Mouse (Mus musculus) stomach, embryonic 16.5 days (tissue): Measurements from ENCODE around the gene Prkg1. TPM values are rescaled to one million over a fixed set of nuclear protein-coding genes. Genes with fewer than 3 reads are reported as not detected.

ENCODE experiments used
- ATAC-seq: fragments of 200-750 bp; cut with Nextera tagmentation; 2 replicates; pipeline ENCODE4 v1.8.0; 2017; ENCODE audit warnings: moderate number of reproducible peaks, moderate TSS enrichment; ENCODE audit not compliant: insufficient read depth, low FRiP score
- H3K27ac ChIP-seq: fragments of 300-500 bp; sonication (generic); 2 replicates; pipeline ENCODE4 v1.5.1; 2014; ENCODE audit warnings: low read length
- H3K27me3 ChIP-seq: fragments of 300-500 bp; sonication (generic); 2 replicates; pipeline ENCODE4 v1.6.1; 2014; ENCODE audit warnings: low read length, control low read depth, mixed read lengths; ENCODE audit not compliant: control insufficient read depth, insufficient read depth
- H3K36me3 ChIP-seq: fragments of 300-500 bp; sonication (generic); 2 replicates; pipeline ENCODE4 v1.6.1; 2014; ENCODE audit warnings: low read length; ENCODE audit not compliant: control insufficient read depth, insufficient read depth
- H3K4me1 ChIP-seq: fragments of 300-500 bp; sonication (generic); 2 replicates; pipeline ENCODE4 v1.6.1; 2014; ENCODE audit warnings: low read length, control low read depth, mixed read lengths; ENCODE audit not compliant: control insufficient read depth, insufficient read depth
- H3K4me2 ChIP-seq: fragments of 300-500 bp; sonication (generic); 2 replicates; pipeline ENCODE4 v1.6.1; 2014; ENCODE audit warnings: low read depth, low read length, mixed read lengths
- H3K4me3 ChIP-seq: fragments of 300-500 bp; sonication (generic); replicated peaks from 2 replicates; pipeline ENCODE4 v1.5.1; 2014; ENCODE audit warnings: mild to moderate bottlenecking, low read length
- H3K9ac ChIP-seq: fragments of 300-500 bp; sonication (generic); 2 replicates; pipeline ENCODE4 v1.6.1; 2014; ENCODE audit warnings: low read length
- H3K9me3 ChIP-seq: fragments of 300-500 bp; sonication (generic); replicated peaks from 2 replicates; pipeline ENCODE4 v1.6.1; 2016; ENCODE audit warnings: low read length, control low read depth; ENCODE audit not compliant: control insufficient read depth
- WGBS: fragments of 180-500 bp; shearing (Covaris S2); extraction: QIAGEN DNeasy Blood & Tissue Kit; methylation state at CpG from one replicate; pipeline ENCODE4 v1.1.7; 2014; 5-methylcytosine and 5-hydroxymethylcytosine counted together
- polyA plus RNA-seq: library from polyadenylated mRNA; unstranded; fragments of >200 nt; fragmentation: Nextera tagmentation; extraction: Ambion mirVana; gene quantifications from 2 replicates; pipeline ENCODE4 v1.2.1, GENCODE M21; 2015

Prkg1 gene
- polyA plus RNA-seq, 1 experiment from 2014 or later = 11.5 TPM

DNA sequence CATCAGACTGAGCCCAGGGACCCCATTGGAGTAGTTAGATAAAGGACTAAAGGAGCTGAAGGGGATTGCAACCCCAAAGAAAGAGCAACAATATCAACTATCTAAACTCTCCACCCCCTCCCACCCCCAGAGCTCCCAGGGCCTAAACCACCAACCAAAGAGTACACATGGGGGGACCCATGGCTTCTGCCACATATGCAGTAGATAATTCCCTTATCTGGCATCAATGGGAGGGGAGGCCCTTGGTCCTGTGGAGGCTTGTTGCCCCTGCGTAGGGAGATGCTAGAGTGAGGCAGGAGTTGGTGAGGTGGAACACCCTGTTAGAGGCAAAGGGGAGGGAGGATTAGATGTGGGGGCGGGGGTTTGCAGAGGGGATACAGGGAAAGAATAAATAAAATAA is 826.8 kb downstream of the Prkg1 start:
- H3K27me3 ChIP-seq = no peaks in the 10 kb centered on the region
- H3K9ac ChIP-seq = no peak overlapping the region
- H3K4me1 ChIP-seq = 0 out of 2 replicates have a peak, but pooled peaks cover 3% of the 10 kb centered on the region
- no peak overlapping the region for H3K4me3 ChIP-seq
- H3K27ac ChIP-seq = no peak overlapping the region
- H3K4me2 ChIP-seq = no peak overlapping the region
- H3K9me3 ChIP-seq = no peaks in the 10 kb centered on the region
- no peak for ATAC-seq
- H3K36me3 ChIP-seq = no peaks in the 10 kb centered on the region
- WGBS = 88% methylated on average over 2 of the region's 2 CpGs

DNA sequence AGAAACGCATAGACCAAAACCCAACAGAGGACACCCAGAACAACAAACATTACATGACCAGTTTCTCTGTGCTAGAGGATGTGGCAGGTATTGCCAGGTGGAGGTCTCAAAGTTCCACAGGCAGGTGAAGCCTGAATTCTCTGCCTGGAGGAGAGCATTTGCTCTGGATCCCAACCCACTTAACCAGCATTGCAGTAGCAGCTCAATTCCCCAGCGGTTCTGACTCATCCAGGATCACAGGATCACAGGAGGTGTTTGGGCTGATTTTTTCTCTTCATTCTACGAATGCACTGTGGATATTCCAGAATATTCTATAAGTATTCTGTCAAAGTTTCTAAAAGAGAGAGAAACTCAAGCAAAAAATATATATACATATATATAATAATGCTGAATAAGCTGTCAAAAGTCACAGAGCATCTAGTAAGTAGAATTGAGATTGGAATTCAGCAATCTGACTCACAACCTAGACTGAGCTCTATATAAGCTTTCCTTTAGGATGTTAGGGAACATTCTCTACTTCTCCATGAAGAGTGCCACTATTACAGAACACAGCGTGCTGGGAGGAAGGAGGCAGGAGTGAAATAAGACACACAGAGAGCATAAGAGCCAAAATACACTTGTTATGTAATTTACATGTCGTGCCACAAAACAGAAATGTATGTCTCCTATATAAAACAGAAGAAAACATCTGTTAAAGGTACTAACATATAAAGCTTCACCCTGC is 833.2 kb downstream of the Prkg1 start:
- Histone ChIP-seq H3K27me3 (no peaks in the 10 kb centered on the region), H3K9me3 (no peaks in the 10 kb centered on the region), H3K4me1 (no peaks in the 10 kb centered on the region), H3K36me3 (no peaks in the 10 kb centered on the region), H3K27ac (no peak overlapping the region), H3K9ac (no peak overlapping the region), H3K4me2 (no peak overlapping the region), H3K4me3 (no peak overlapping the region)
- 88% methylated on average over 5 of the region's 5 CpGs for WGBS
- ATAC-seq = no peak

DNA sequence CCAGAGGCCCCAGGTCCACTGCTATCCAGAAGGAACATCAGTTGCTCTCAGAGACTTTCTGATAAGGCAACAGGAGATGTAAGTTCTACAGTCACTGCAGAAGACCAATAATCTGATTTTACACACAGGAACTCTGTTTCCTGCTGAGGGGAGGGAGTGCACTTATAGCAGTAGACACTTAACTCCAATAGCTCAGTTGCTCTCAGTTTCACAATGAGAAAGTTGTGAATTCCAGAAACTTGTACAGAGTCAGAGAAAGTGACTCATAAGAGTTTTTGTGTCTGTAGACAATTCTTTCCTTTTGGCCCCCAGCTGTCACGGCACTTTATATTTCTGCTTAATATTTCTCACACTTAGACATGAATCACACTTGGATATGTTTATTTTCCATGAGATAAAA is 840.8 kb downstream of the Prkg1 start:
- no peaks in the 10 kb centered on the region for H3K9me3 ChIP-seq
- H3K36me3 ChIP-seq = no peaks in the 10 kb centered on the region
- no peak for ATAC-seq
- H3K27ac ChIP-seq = no peak overlapping the region
- no peak overlapping the region for H3K4me2 ChIP-seq
- H3K4me3 ChIP-seq = no peak overlapping the region
- no peaks in the 10 kb centered on the region for H3K4me1 ChIP-seq
- H3K9ac ChIP-seq = no peak overlapping the region
- WGBS = 81% methylated on average over 1 of the region's 1 CpGs
- H3K27me3 ChIP-seq = no peaks in the 10 kb centered on the region

DNA sequence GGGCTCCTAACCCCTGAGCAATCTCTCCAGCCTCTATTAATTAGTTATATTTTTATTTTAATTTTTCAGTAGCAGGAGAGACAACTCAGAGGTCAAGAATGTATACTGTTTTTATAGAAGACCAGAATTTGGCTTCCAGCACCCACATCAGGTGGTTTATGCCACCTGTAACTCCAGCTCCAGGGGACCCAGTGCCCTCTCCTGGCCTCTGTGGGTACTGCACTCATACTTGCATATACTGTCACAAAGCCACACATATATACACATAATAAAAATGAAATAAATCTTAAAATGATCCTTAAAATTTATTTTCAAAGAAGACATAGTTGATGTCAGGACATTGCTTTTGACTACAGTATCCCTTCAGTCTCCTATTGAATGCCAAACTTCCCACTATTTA is 862.5 kb downstream of the Prkg1 start:
- Histone ChIP-seq H3K9ac (no peak overlapping the region), H3K4me2 (no peak overlapping the region), H3K27ac (no peak overlapping the region), H3K36me3 (no peaks in the 10 kb centered on the region), H3K4me3 (no peak overlapping the region), H3K4me1 (no peaks in the 10 kb centered on the region), H3K27me3 (no peaks in the 10 kb centered on the region), H3K9me3 (no peaks in the 10 kb centered on the region)
- ATAC-seq = no peak

DNA sequence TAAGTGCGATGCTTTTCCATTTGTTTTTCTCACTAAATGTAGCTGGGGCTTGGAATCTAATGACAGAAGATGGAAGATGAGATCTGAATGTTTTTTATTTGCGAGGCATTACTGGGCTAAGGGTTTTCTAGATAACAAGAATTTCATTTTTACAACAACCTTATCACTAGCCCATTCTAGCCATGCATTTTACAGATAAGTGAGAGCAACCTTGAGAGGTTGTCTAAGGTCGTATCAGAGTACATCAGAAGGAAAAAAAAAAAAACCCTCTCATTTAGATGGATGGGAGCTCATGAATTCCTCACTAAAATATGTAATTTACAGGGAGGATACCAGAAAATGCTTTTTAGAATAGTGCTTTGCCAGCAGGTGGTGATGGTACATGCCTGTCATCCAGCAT is 863.8 kb downstream of the Prkg1 start:
- ATAC-seq = no peak
- Histone ChIP-seq H3K9me3 (no peaks in the 10 kb centered on the region), H3K4me2 (no peak overlapping the region), H3K4me3 (no peak overlapping the region), H3K27me3 (no peaks in the 10 kb centered on the region), H3K36me3 (no peaks in the 10 kb centered on the region), H3K9ac (no peak overlapping the region), H3K27ac (no peak overlapping the region), H3K4me1 (no peaks in the 10 kb centered on the region)
- 70% methylated on average over 3 of the region's 3 CpGs for WGBS

DNA sequence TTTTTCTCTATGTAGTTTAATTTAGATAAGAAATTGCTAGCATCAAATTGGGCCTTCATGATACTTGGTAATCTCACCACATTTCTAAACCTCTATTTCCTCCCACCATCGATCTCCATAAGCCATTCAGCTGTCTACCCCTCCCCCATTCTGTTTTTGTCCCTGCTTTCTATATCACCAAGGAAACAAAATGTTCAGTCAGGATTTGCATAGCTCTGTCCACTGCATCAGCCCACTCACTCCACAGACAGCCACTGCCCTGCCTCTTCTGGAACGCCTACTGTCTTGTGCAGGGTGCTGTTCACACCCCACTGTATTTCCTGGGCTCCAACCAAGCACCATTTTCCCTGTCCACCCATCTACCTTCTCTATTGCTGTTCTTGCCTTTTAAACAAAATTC is 874.5 kb downstream of the Prkg1 start:
- Histone ChIP-seq H3K9ac (no peak overlapping the region), H3K27ac (no peak overlapping the region), H3K4me2 (no peak overlapping the region), H3K27me3 (no peaks in the 10 kb centered on the region), H3K36me3 (no peaks in the 10 kb centered on the region), H3K4me1 (no peaks in the 10 kb centered on the region), H3K4me3 (no peak overlapping the region), H3K9me3 (no peaks in the 10 kb centered on the region)
- 73% methylated on average over 2 of the region's 2 CpGs for WGBS
- ATAC-seq = no peak

DNA sequence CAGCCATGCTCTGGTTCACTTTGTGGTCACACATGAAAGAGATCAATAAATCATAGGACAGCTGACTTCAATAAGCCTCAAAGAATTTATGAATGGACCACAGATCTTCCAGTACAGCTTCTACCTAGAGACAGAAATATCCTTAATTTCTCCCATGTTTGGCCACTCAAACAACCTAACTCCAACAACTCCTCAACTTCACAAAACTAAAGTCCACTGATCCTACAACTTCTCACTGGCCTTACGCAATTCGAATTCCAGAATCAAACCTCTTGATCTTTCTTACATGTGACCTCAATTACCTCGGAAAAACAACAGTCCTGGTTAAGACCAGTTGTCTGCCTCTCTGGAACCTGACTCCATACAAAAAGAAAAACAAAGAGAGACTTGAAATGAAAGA is 875.0 kb downstream of the Prkg1 start:
- no peak for ATAC-seq
- no peak overlapping the region for H3K27ac ChIP-seq
- H3K4me1 ChIP-seq = no peaks in the 10 kb centered on the region
- H3K4me2 ChIP-seq = no peak overlapping the region
- WGBS = 69% methylated on average over 3 of the region's 3 CpGs
- no peak overlapping the region for H3K4me3 ChIP-seq
- H3K36me3 ChIP-seq = no peaks in the 10 kb centered on the region
- no peaks in the 10 kb centered on the region for H3K27me3 ChIP-seq
- H3K9me3 ChIP-seq = no peaks in the 10 kb centered on the region
- no peak overlapping the region for H3K9ac ChIP-seq

DNA sequence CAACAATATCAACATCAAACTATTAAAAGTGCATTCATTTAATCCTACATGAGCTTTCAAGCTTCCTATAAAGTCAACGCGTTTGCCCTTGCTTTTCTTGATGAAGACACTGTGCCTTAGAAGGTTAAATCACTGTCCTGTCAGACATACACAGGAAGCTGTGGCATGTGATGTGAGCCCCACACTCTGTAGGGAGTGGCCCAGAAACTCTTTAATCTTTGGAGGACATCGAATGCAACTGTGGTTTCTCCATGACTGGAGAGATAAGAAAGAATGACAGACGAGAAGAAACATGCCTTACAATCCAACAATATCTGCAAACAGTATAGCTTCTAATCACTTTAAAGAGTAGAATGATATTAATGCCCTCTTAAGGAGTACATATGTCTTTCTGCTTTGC is 903.4 kb downstream of the Prkg1 start:
- no peak overlapping the region for H3K4me2 ChIP-seq
- no peaks in the 10 kb centered on the region for H3K4me1 ChIP-seq
- no peak for ATAC-seq
- H3K36me3 ChIP-seq = no peaks in the 10 kb centered on the region
- H3K27me3 ChIP-seq = no peaks in the 10 kb centered on the region
- no peak overlapping the region for H3K27ac ChIP-seq
- H3K9ac ChIP-seq = no peak overlapping the region
- no peak overlapping the region for H3K4me3 ChIP-seq
- WGBS = 55% methylated on average over 4 of the region's 4 CpGs
- H3K9me3 ChIP-seq = no peaks in the 10 kb centered on the region

DNA sequence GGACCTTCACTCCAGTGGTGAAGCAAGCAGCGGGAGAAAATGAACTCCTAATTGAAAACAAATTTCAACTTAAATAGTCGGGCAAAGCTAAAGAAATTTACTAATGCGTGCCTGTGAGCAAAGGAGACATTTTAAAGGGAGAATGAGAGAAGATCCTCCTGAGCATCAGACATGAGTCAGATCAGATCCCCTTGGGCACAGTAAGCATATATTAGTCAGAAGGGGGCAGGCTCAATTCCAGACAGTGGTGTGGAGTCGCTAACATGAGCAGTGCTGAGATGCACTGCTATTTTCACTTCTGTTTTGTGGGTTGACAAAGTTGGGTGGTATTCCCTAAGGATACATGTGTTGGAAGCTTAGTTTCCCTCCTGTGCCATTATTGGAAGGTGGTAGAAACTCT is 913.8 kb downstream of the Prkg1 start:
- no peak overlapping the region for H3K4me2 ChIP-seq
- H3K36me3 ChIP-seq = no peaks in the 10 kb centered on the region
- H3K4me1 ChIP-seq = no peaks in the 10 kb centered on the region

More for the DNA sequence above, 913.8 kb downstream of the Prkg1 start:
- Histone ChIP-seq H3K9me3 (no peaks in the 10 kb centered on the region), H3K27ac (no peak overlapping the region), H3K9ac (no peak overlapping the region), H3K4me3 (no peak overlapping the region), H3K27me3 (no peaks in the 10 kb centered on the region)
- ATAC-seq = no peak
- WGBS = 86% methylated on average over 4 of the region's 4 CpGs
